Mouse (Mus musculus) limb, embryonic 13.5 days (tissue): Measurements from ENCODE around the gene Cd40. TPM values are rescaled to one million over a fixed set of nuclear protein-coding genes. Genes with fewer than 3 reads are reported as not detected.

Source experiments
- ATAC-seq: fragments of 200-750 bp; cut with Nextera tagmentation; 2 replicates; pipeline ENCODE4 v1.8.0; 2017; ENCODE audit warnings: low read depth, moderate number of reproducible peaks, moderate TSS enrichment; ENCODE audit not compliant: low FRiP score
- H3K27ac ChIP-seq: fragments of 300-500 bp; sonication (generic); 2 replicates; pipeline ENCODE4 v1.5.1; 2015; ENCODE audit warnings: inconsistent platforms, mild to moderate bottlenecking, moderate library complexity
- H3K27me3 ChIP-seq: fragments of 300-500 bp; sonication (generic); 2 replicates; pipeline ENCODE4 v1.6.1; 2015; ENCODE audit warnings: mild to moderate bottlenecking, inconsistent platforms
- H3K36me3 ChIP-seq: fragments of 300-500 bp; sonication (generic); 2 replicates; pipeline ENCODE4 v1.6.1; 2015; ENCODE audit warnings: inconsistent platforms, mild to moderate bottlenecking, moderate library complexity
- H3K4me1 ChIP-seq: fragments of 300-500 bp; sonication (generic); 2 replicates; pipeline ENCODE4 v1.6.1; 2015; ENCODE audit warnings: inconsistent platforms
- H3K4me2 ChIP-seq: fragments of 300-500 bp; sonication (generic); replicated peaks from 2 replicates; pipeline ENCODE4 v1.6.1; 2015; ENCODE audit warnings: inconsistent platforms, mild to moderate bottlenecking, moderate library complexity
- H3K4me3 ChIP-seq: fragments of 300-500 bp; sonication (generic); 2 replicates; pipeline ENCODE4 v1.5.1; 2015; ENCODE audit warnings: moderate library complexity, mild to moderate bottlenecking, inconsistent platforms
- H3K9ac ChIP-seq: fragments of 300-500 bp; sonication (generic); 2 replicates; pipeline ENCODE4 v1.6.1; 2015; ENCODE audit warnings: mild to moderate bottlenecking, inconsistent platforms
- H3K9me3 ChIP-seq: fragments of 300-500 bp; sonication (generic); 2 replicates; pipeline ENCODE4 v1.6.1; 2016; ENCODE audit warnings: inconsistent platforms
- WGBS: fragments of 180-500 bp; shearing (Covaris S2); methylation state at CpG from one replicate; pipeline ENCODE4 v1.1.7; 2015; 5-methylcytosine and 5-hydroxymethylcytosine counted together
- polyA plus RNA-seq: library from polyadenylated mRNA; unstranded; fragments of >200 nt; fragmentation: Nextera tagmentation; extraction: Ambion mirVana; gene quantifications from 2 replicates; pipeline ENCODE4 v1.2.1, GENCODE M21; 2015

The Cd40 gene
- polyA plus RNA-seq, 1 experiment from 2014 or later = 7.5 TPM

- no peaks in the 10 kb centered on the region for H3K27me3 ChIP-seq
- no peak for ATAC-seq
- no peak overlapping the region for H3K9ac ChIP-seq
- H3K9me3 ChIP-seq = no peaks in the 10 kb centered on the region
- peaks cover 33% of the 10 kb centered on the region for H3K4me1 ChIP-seq
- no peaks in the 10 kb centered on the region for H3K36me3 ChIP-seq
- WGBS = 27% methylated on average over 5 of the region's 5 CpGs
- peak overlapping the region; percentile 78 for H3K27ac ChIP-seq
- peak overlapping the region; percentile 82; the same call in 1 of the 2 replicates for H3K4me3 ChIP-seq
- H3K4me2 ChIP-seq = peak overlapping the region; percentile 85
Measured at GRCm38 (mm10) chr2:165035058-165035431, 20.4 kb upstream of the Cd40 start.

GRCm38 (mm10) chr2:165037415-165037814 lies 18.0 kb upstream of the Cd40 start:
- H3K27me3 ChIP-seq = 0 out of 2 replicates have a peak, but pooled peaks cover 4% of the 10 kb centered on the region
- ATAC-seq = no peak
- H3K27ac ChIP-seq = no peak overlapping the region
- no peak overlapping the region for H3K4me2 ChIP-seq
- WGBS = 65% methylated on average over 4 of the region's 4 CpGs
- H3K9ac ChIP-seq = no peak overlapping the region
- peaks cover 21% of the 10 kb centered on the region for H3K4me1 ChIP-seq
- H3K36me3 ChIP-seq = no peaks in the 10 kb centered on the region
- no peaks in the 10 kb centered on the region for H3K9me3 ChIP-seq
- no peak overlapping the region for H3K4me3 ChIP-seq

- H3K36me3 ChIP-seq = no peaks in the 10 kb centered on the region
- ATAC-seq = no peak
- H3K9me3 ChIP-seq = no peaks in the 10 kb centered on the region
- no peak overlapping the region for H3K4me2 ChIP-seq
- no peak overlapping the region for H3K9ac ChIP-seq
- H3K4me3 ChIP-seq = no peak overlapping the region
- H3K27ac ChIP-seq = no peak overlapping the region
- 0 out of 2 replicates have a peak, but pooled peaks cover 14% of the 10 kb centered on the region for H3K27me3 ChIP-seq
- no peaks in the 10 kb centered on the region for H3K4me1 ChIP-seq
- WGBS = 67% methylated on average over 5 of the region's 5 CpGs
Measured at GRCm38 (mm10) chr2:165042126-165042525, 13.3 kb upstream of the Cd40 start.

- Histone ChIP-seq H3K4me1 (no peaks in the 10 kb centered on the region), H3K27ac (no peak overlapping the region), H3K4me3 (no peak overlapping the region), H3K9ac (no peak overlapping the region), H3K36me3 (no peaks in the 10 kb centered on the region), H3K4me2 (peak overlapping the region; percentile 35), H3K27me3 (0 out of 2 replicates have a peak, but pooled peaks cover 14% of the 10 kb centered on the region), H3K9me3 (no peaks in the 10 kb centered on the region)
- ATAC-seq = no peak
- WGBS = 6% methylated on average over 17 of the region's 17 CpGs
Measured at GRCm38 (mm10) chr2:165043090-165043636, 12.3 kb upstream of the Cd40 start.

- no peak overlapping the region for H3K4me2 ChIP-seq
- no peaks in the 10 kb centered on the region for H3K4me1 ChIP-seq
- H3K4me3 ChIP-seq = no peak overlapping the region
- no peak overlapping the region for H3K27ac ChIP-seq
- no peaks in the 10 kb centered on the region for H3K9me3 ChIP-seq
- H3K9ac ChIP-seq = no peak overlapping the region
- no peak for ATAC-seq
- 0 out of 2 replicates have a peak, but pooled peaks cover 14% of the 10 kb centered on the region for H3K27me3 ChIP-seq
- WGBS = 62% methylated on average over 2 of the region's 2 CpGs
- no peaks in the 10 kb centered on the region for H3K36me3 ChIP-seq
Measured at GRCm38 (mm10) chr2:165043729-165044128, 11.7 kb upstream of the Cd40 start.

- Histone ChIP-seq H3K36me3 (no peaks in the 10 kb centered on the region), H3K27me3 (peaks cover 10% of the 10 kb centered on the region; the same call in 1 of the 2 replicates), H3K4me1 (no peaks in the 10 kb centered on the region), H3K27ac (no peak overlapping the region), H3K9me3 (0 out of 2 replicates have a peak, but pooled peaks cover 3% of the 10 kb centered on the region), H3K4me3 (no peak overlapping the region), H3K4me2 (no peak overlapping the region), H3K9ac (no peak overlapping the region)
- WGBS = 67% methylated on average over 5 of the region's 5 CpGs
- no peak for ATAC-seq
Measured at GRCm38 (mm10) chr2:165049044-165049443, 6.4 kb upstream of the Cd40 start.

GRCm38 (mm10) chr2:165050826-165051548 lies 4.4 kb upstream of the Cd40 start:
- no peak for ATAC-seq
- 81% methylated on average over 18 of the region's 18 CpGs for WGBS
- H3K9ac ChIP-seq = no peak overlapping the region

GRCm38 (mm10) chr2:165051566-165051965 lies 3.9 kb upstream of the Cd40 start:
- H3K9me3 ChIP-seq = 0 out of 2 replicates have a peak, but pooled peaks cover 4% of the 10 kb centered on the region
- WGBS = 46% methylated on average over 11 of the region's 11 CpGs
- no peak overlapping the region for H3K27ac ChIP-seq
- H3K4me2 ChIP-seq = no peak overlapping the region
- peaks cover 12% of the 10 kb centered on the region; the same call in 1 of the 2 replicates for H3K4me1 ChIP-seq
- ATAC-seq = no peak
- no peak overlapping the region for H3K4me3 ChIP-seq
- peaks cover 13% of the 10 kb centered on the region for H3K27me3 ChIP-seq
- H3K36me3 ChIP-seq = no peaks in the 10 kb centered on the region
- no peak overlapping the region for H3K9ac ChIP-seq

More at GRCm38 (mm10) chr2:165050826-165051548, 4.4 kb upstream of the Cd40 start:
- no peak overlapping the region for H3K27ac ChIP-seq
- H3K9me3 ChIP-seq = 0 out of 2 replicates have a peak, but pooled peaks cover 4% of the 10 kb centered on the region
- no peak overlapping the region for H3K4me3 ChIP-seq
- H3K4me2 ChIP-seq = no peak overlapping the region
- peaks cover 11% of the 10 kb centered on the region for H3K27me3 ChIP-seq
- H3K4me1 ChIP-seq = peaks cover 9% of the 10 kb centered on the region; the same call in 1 of the 2 replicates
- no peaks in the 10 kb centered on the region for H3K36me3 ChIP-seq

- ATAC-seq = no peak
- Histone ChIP-seq H3K27ac (no peak overlapping the region), H3K4me1 (peaks cover 12% of the 10 kb centered on the region; the same call in 1 of the 2 replicates), H3K4me2 (peak overlapping the region; percentile 60), H3K4me3 (peak overlapping the region; percentile 32), H3K27me3 (peaks cover 13% of the 10 kb centered on the region), H3K36me3 (no peaks in the 10 kb centered on the region), H3K9ac (peak overlapping the region; percentile 8; the same call in 1 of the 2 replicates), H3K9me3 (0 out of 2 replicates have a peak, but pooled peaks cover 4% of the 10 kb centered on the region)
- 2% methylated on average over 7 of the region's 7 CpGs for WGBS
Measured at GRCm38 (mm10) chr2:165055905-165056304, 478 bp downstream of the Cd40 start.

- Histone ChIP-seq H3K4me1 (peaks cover 12% of the 10 kb centered on the region; the same call in 1 of the 2 replicates), H3K27ac (no peak overlapping the region), H3K4me2 (peak overlapping the region; percentile 60), H3K27me3 (peaks cover 13% of the 10 kb centered on the region), H3K9me3 (0 out of 2 replicates have a peak, but pooled peaks cover 4% of the 10 kb centered on the region), H3K4me3 (peak overlapping the region; percentile 32; the same call in 1 of the 2 replicates), H3K9ac (no peak overlapping the region), H3K36me3 (no peaks in the 10 kb centered on the region)
- no peak for ATAC-seq
- 75% methylated on average over 14 of the region's 14 CpGs for WGBS
Measured at GRCm38 (mm10) chr2:165056377-165057085, 1.1 kb downstream of the Cd40 start.

GRCm38 (mm10) chr2:165059961-165060360 lies 4.5 kb downstream of the Cd40 start:
- no peaks in the 10 kb centered on the region for H3K9me3 ChIP-seq
- H3K4me2 ChIP-seq = no peak overlapping the region
- no peak overlapping the region for H3K4me3 ChIP-seq
- no peaks in the 10 kb centered on the region for H3K36me3 ChIP-seq
- no peak overlapping the region for H3K9ac ChIP-seq
- whole genome bisulfite sequencing = 92% methylated on average over 4 of the region's 4 CpGs
- no peak overlapping the region for H3K27ac ChIP-seq
- H3K27me3 ChIP-seq = peaks cover 9% of the 10 kb centered on the region
- peaks cover 12% of the 10 kb centered on the region; the same call in 1 of the 2 replicates for H3K4me1 ChIP-seq
- ATAC-seq = no peak
